Mouse (Mus musculus) MEL (cell line): ENCODE results near the gene Dyrk1a.

Source experiments
- CTCF ChIP-seq, 3 experiments: IDR thresholded peaks in 2 of 3; conservative IDR thresholded peaks in 1 of 3; 2 replicates each; pipeline ENCODE4 v1.5.1; 2011 to 2012; ENCODE audit warnings: low read length in 3 of 3, low read depth in 2 of 3, mild to moderate bottlenecking in 2 of 3, improper control_type of control experiment in 1 of 3, inconsistent platforms in 1 of 3, mixed read lengths in 1 of 3, moderate library complexity in 1 of 3; ENCODE audit not compliant: control insufficient read depth in 1 of 3, insufficient read depth in 1 of 3, poor library complexity in 1 of 3, severe bottlenecking in 1 of 3
- ELF1 ChIP-seq: IDR thresholded peaks from 2 replicates; pipeline ENCODE4 v1.6.1; 2014; ENCODE audit warnings: low read depth, mild to moderate bottlenecking, inconsistent platforms, low read length, improper control_type of control experiment, moderate library complexity
- HCFC1 ChIP-seq: IDR thresholded peaks from 2 replicates; pipeline ENCODE4 v1.6.1; 2012; ENCODE audit warnings: low read depth, mild to moderate bottlenecking, inconsistent platforms, low read length, improper control_type of control experiment, moderate library complexity
- MEF2A ChIP-seq: IDR thresholded peaks from 2 replicates; pipeline ENCODE4 v1.6.1; 2014; ENCODE audit warnings: low read depth, mild to moderate bottlenecking, inconsistent platforms, low read length, improper control_type of control experiment; ENCODE audit not compliant: poor library complexity, insufficient replicate concordance, severe bottlenecking; ENCODE audit errors: extremely low read depth
- POLR2AphosphoS2 ChIP-seq: IDR thresholded peaks from 2 replicates; pipeline ENCODE4 v1.6.1; 2011; ENCODE audit warnings: low read length, improper control_type of control experiment
- TBP ChIP-seq: IDR thresholded peaks from 2 replicates; pipeline ENCODE4 v1.8.0; 2011; ENCODE audit warnings: low read depth, low read length, improper control_type of control experiment
- UBTF ChIP-seq: IDR thresholded peaks from 2 replicates; pipeline ENCODE4 v1.6.1; 2012; ENCODE audit warnings: low read depth, mild to moderate bottlenecking, inconsistent platforms, low read length, improper control_type of control experiment, moderate library complexity, borderline replicate concordance; ENCODE audit not compliant: insufficient read depth
- ZNF384 ChIP-seq: IDR thresholded peaks from 2 replicates; pipeline ENCODE4 v1.6.1; 2012; ENCODE audit warnings: low read depth, mild to moderate bottlenecking, inconsistent platforms, low read length, improper control_type of control experiment

GRCm38 (mm10) chr16:94731027-94731426, 161.2 kb downstream of the Dyrk1a start:
- no peak for TF ChIP-seq UBTF
- TF ChIP-seq TBP = no peak
- no peak for TF ChIP-seq CTCF (IDR thresholded peaks at IDR 0.05 in 2 of 3, conservative IDR thresholded peaks at IDR 0.05 in 1 of 3; ENCODE audit: control insufficient read depth in 1 of 3, insufficient read depth in 1 of 3, low read depth in 2 of 3, low read length in 3 of 3, poor library complexity in 1 of 3, severe bottlenecking in 1 of 3)
- TF ChIP-seq ELF1 = no peak
- TF ChIP-seq ZNF384 = no peak
- TF ChIP-seq HCFC1 = no peak
- no peak for TF ChIP-seq MEF2A
- TF ChIP-seq POLR2AphosphoS2 = no peak
